Mouse (Mus musculus) heart, embryonic 10.5 days (tissue): ENCODE results near the gene Ptprq. TPM values are rescaled to one million over a fixed set of nuclear protein-coding genes. Genes with fewer than 3 reads are reported as not detected.

Experiments
- DNase-seq: peaks from one replicate; pipeline ENCODE4 v3.0.0-alpha.2; 2017; ENCODE audit warnings: low spot score
- H3K27ac ChIP-seq: fragments of 300-500 bp; sonication (generic); 2 replicates; pipeline ENCODE4 v1.5.1; 2016; ENCODE audit warnings: mild to moderate bottlenecking
- H3K27me3 ChIP-seq: fragments of 300-500 bp; sonication (generic); 2 replicates; pipeline ENCODE4 v1.6.1; 2016; ENCODE audit warnings: mild to moderate bottlenecking; ENCODE audit not compliant: poor library complexity, insufficient read depth, severe bottlenecking
- H3K36me3 ChIP-seq: fragments of 300-500 bp; sonication (generic); 2 replicates; pipeline ENCODE4 v1.6.1; 2016; ENCODE audit warnings: mild to moderate bottlenecking, moderate library complexity
- H3K4me1 ChIP-seq: fragments of 300-500 bp; sonication (generic); 2 replicates; pipeline ENCODE4 v1.6.1; 2016; ENCODE audit warnings: mild to moderate bottlenecking
- H3K4me3 ChIP-seq: fragments of 300-500 bp; sonication (generic); 2 replicates; pipeline ENCODE4 v1.5.1; 2016; ENCODE audit warnings: mild to moderate bottlenecking, moderate library complexity
- H3K9me3 ChIP-seq: fragments of 300-500 bp; sonication (generic); 2 replicates; pipeline ENCODE4 v1.6.1; 2016; ENCODE audit warnings: mild to moderate bottlenecking, moderate library complexity
- WGBS: fragments of 180-500 bp; shearing (Covaris S2); methylation state at CpG from one replicate; pipeline ENCODE4 v1.1.7; 2016; 5-methylcytosine and 5-hydroxymethylcytosine counted together
- polyA plus RNA-seq: library from polyadenylated mRNA; unstranded; fragments of >200 nt; fragmentation: Nextera tagmentation; extraction: Ambion mirVana; gene quantifications from 2 replicates; pipeline ENCODE4 v1.2.1, GENCODE M21; 2016

The Ptprq gene
- polyA plus RNA-seq, 1 experiment from 2014 or later: 0.03 TPM

- Histone ChIP-seq H3K36me3 (no peaks in the 10 kb centered on the region), H3K27ac (no peak overlapping the region), H3K4me1 (no peaks in the 10 kb centered on the region), H3K27me3 (no peaks in the 10 kb centered on the region), H3K4me3 (no peak overlapping the region), H3K9me3 (no peaks in the 10 kb centered on the region)
- WGBS: 67% methylated on average over 2 of the region's 2 CpGs
- DNase-seq: no peak
Measured at GRCm38 (mm10) chr10:107698716-107699115, 21.1 kb downstream of the Ptprq start.

- H3K36me3 ChIP-seq: no peaks in the 10 kb centered on the region
- no peak overlapping the region for H3K27ac ChIP-seq
- no peaks in the 10 kb centered on the region for H3K9me3 ChIP-seq
- H3K4me3 ChIP-seq: no peak overlapping the region
- no peak for DNase-seq
- no peaks in the 10 kb centered on the region for H3K27me3 ChIP-seq
- WGBS: 72% methylated on average over 5 of the region's 5 CpGs
- H3K4me1 ChIP-seq: no peaks in the 10 kb centered on the region
Measured at GRCm38 (mm10) chr10:107697177-107697576, 22.7 kb downstream of the Ptprq start.

DNA sequence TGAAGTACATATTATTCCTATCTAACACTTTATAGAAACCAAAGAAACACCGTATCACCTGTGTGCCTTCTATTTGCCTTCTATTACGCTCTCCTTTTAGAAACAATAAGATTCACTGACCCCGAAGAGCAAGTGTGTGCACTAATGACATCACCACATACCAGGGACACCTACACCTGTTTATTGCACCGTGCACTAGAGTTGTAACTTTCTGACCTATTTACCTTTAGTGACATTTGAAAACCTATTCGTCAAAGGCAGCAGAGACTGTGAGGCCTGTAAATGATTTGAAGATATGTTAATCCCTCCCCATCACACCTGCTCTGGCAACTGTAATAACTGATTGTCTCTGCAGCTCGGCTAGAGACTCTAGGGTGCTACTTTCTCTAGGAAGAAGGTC is 32.5 kb downstream of the Ptprq start:
- WGBS: 65% methylated on average over 6 of the region's 6 CpGs

GRCm38 (mm10) chr10:107675994-107676393 is 43.9 kb downstream of the Ptprq start:
- H3K4me1 ChIP-seq: no peaks in the 10 kb centered on the region
- DNase-seq: no peak
- no peaks in the 10 kb centered on the region for H3K9me3 ChIP-seq
- no peak overlapping the region for H3K4me3 ChIP-seq
- H3K27me3 ChIP-seq: no peaks in the 10 kb centered on the region
- no peak overlapping the region for H3K27ac ChIP-seq
- no peaks in the 10 kb centered on the region for H3K36me3 ChIP-seq
- 54% methylated on average over 1 of the region's 1 CpGs for WGBS

More for the DNA sequence above, 32.5 kb downstream of the Ptprq start:
- H3K27ac ChIP-seq: no peak overlapping the region
- H3K4me3 ChIP-seq: no peak overlapping the region
- no peaks in the 10 kb centered on the region for H3K9me3 ChIP-seq
- no peaks in the 10 kb centered on the region for H3K27me3 ChIP-seq
- DNase-seq: no peak
- no peaks in the 10 kb centered on the region for H3K36me3 ChIP-seq
- H3K4me1 ChIP-seq: no peaks in the 10 kb centered on the region

GRCm38 (mm10) chr10:107668374-107669094 is 51.3 kb downstream of the Ptprq start:
- no peak for DNase-seq
- no peak overlapping the region for H3K4me3 ChIP-seq
- no peaks in the 10 kb centered on the region for H3K9me3 ChIP-seq
- H3K27me3 ChIP-seq: no peaks in the 10 kb centered on the region
- H3K36me3 ChIP-seq: no peaks in the 10 kb centered on the region
- H3K4me1 ChIP-seq: no peaks in the 10 kb centered on the region
- WGBS: 75% methylated on average over 4 of the region's 4 CpGs
- no peak overlapping the region for H3K27ac ChIP-seq

- Histone ChIP-seq H3K4me3 (no peak overlapping the region), H3K36me3 (no peaks in the 10 kb centered on the region), H3K4me1 (no peaks in the 10 kb centered on the region), H3K27me3 (no peaks in the 10 kb centered on the region), H3K9me3 (no peaks in the 10 kb centered on the region), H3K27ac (no peak overlapping the region)
- no peak for DNase-seq
- 77% methylated on average over 5 of the region's 5 CpGs for WGBS
Measured at GRCm38 (mm10) chr10:107662372-107663065, 57.3 kb downstream of the Ptprq start.

DNA sequence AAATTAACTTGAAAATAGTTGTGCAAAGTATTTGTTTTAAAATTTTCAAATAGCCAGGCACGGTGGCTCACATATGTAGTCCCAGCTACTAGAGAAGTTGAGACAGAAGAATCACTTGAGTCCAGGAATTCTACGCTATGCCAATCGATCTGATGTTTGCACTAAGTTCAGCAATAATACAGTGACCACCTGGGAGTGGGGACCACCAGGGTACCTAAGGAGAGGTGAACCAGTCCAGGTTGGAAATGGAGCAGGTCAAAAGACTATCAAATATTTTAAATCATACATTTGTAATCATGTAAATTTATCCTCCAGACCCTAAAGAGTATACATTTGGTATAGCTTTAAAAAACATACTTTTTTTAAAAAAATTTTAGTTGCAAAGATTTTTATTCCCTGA is 57.9 kb downstream of the Ptprq start:
- WGBS: 82% methylated on average over 3 of the region's 3 CpGs
- H3K27me3 ChIP-seq: no peaks in the 10 kb centered on the region
- H3K36me3 ChIP-seq: no peaks in the 10 kb centered on the region
- no peak overlapping the region for H3K4me3 ChIP-seq
- DNase-seq: no peak
- H3K4me1 ChIP-seq: no peaks in the 10 kb centered on the region
- H3K9me3 ChIP-seq: no peaks in the 10 kb centered on the region
- no peak overlapping the region for H3K27ac ChIP-seq

DNA sequence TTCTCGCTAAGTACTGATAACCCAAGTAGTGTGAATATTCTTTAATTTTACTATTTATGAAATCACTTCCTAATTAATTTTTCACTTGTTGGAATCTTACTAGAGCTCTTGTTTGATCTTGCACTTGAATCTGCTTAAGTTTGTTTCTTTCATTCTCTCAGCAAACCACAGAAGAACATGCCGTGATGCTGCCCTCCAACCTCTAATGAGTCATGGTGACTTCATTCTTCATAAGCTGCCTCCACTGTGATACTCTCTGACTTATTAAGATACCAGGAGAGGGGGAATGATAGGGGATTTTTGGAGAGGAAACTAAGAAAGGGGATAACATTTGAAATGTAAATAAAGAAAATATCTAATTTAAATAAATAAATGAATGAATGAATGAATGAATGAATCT is 60.7 kb downstream of the Ptprq start:
- Histone ChIP-seq H3K36me3 (no peaks in the 10 kb centered on the region), H3K27ac (no peak overlapping the region), H3K27me3 (no peaks in the 10 kb centered on the region), H3K9me3 (no peaks in the 10 kb centered on the region), H3K4me3 (no peak overlapping the region), H3K4me1 (no peaks in the 10 kb centered on the region)
- WGBS: 81% methylated on average over 2 of the region's 2 CpGs
- DNase-seq: no peak

- WGBS: 84% methylated on average over 2 of the region's 2 CpGs
- no peak overlapping the region for H3K27ac ChIP-seq
- H3K36me3 ChIP-seq: no peaks in the 10 kb centered on the region
- no peaks in the 10 kb centered on the region for H3K27me3 ChIP-seq
- no peaks in the 10 kb centered on the region for H3K9me3 ChIP-seq
- no peaks in the 10 kb centered on the region for H3K4me1 ChIP-seq
- H3K4me3 ChIP-seq: no peak overlapping the region
- no peak for DNase-seq
Measured at GRCm38 (mm10) chr10:107649687-107650086, 70.2 kb downstream of the Ptprq start.

GRCm38 (mm10) chr10:107628104-107628503 is 91.7 kb downstream of the Ptprq start:
- 71% methylated on average over 3 of the region's 3 CpGs for WGBS
- DNase-seq: no peak
- H3K36me3 ChIP-seq: no peaks in the 10 kb centered on the region
- H3K27ac ChIP-seq: no peak overlapping the region
- no peak overlapping the region for H3K4me3 ChIP-seq
- no peaks in the 10 kb centered on the region for H3K9me3 ChIP-seq
- H3K4me1 ChIP-seq: no peaks in the 10 kb centered on the region
- no peaks in the 10 kb centered on the region for H3K27me3 ChIP-seq

DNA sequence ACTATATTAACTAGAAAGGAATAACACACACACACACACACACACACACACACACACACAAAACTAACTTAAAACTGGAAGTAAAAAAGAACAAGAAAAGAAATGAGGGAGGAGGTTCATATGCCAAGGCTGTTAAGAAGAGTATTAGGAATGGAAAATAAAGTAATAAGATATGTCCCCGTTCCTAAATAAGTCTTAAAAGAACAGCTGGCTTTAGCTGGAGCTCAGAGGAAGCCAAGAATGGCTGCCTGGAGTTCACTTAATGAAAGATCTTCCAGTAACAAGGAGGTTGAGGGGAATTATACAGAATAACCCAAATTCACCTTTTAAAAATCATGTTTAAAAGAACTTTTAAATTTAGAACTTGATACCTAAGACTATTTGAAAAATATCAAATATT is 93.2 kb downstream of the Ptprq start:
- H3K4me3 ChIP-seq: no peak overlapping the region
- H3K27me3 ChIP-seq: no peaks in the 10 kb centered on the region
- no peaks in the 10 kb centered on the region for H3K9me3 ChIP-seq
- H3K36me3 ChIP-seq: no peaks in the 10 kb centered on the region
- no peak for DNase-seq
- no peaks in the 10 kb centered on the region for H3K4me1 ChIP-seq
- whole genome bisulfite sequencing: 65% methylated on average over 1 of the region's 1 CpGs
- no peak overlapping the region for H3K27ac ChIP-seq

- no peaks in the 10 kb centered on the region for H3K4me1 ChIP-seq
- no peak overlapping the region for H3K4me3 ChIP-seq
- no peak overlapping the region for H3K27ac ChIP-seq
- WGBS: 69% methylated on average over 4 of the region's 4 CpGs
- no peaks in the 10 kb centered on the region for H3K36me3 ChIP-seq
- H3K27me3 ChIP-seq: no peaks in the 10 kb centered on the region
- no peak for DNase-seq
- no peaks in the 10 kb centered on the region for H3K9me3 ChIP-seq
Measured at GRCm38 (mm10) chr10:107624211-107624610, 95.6 kb downstream of the Ptprq start.

DNA sequence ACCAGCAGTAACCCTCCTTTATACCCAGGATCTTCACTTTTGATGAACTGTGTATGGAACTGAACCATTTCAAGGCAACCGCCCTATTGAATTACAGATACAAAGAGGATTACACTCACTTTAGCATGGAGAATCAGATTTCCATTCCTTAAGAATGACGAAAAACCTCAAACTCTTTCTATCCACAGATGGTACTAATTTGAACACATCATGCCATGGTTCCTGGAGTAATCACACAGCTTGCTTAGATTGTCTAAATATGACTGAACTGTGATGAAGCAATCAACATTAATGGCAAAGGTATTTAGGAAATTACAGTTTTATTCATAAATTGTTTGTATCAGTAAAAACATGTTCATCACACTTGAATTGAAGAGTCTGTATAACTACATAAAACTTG is 104.4 kb downstream of the Ptprq start:
- Histone ChIP-seq H3K36me3 (no peaks in the 10 kb centered on the region), H3K27ac (no peak overlapping the region), H3K4me1 (no peaks in the 10 kb centered on the region), H3K27me3 (no peaks in the 10 kb centered on the region), H3K9me3 (no peaks in the 10 kb centered on the region), H3K4me3 (no peak overlapping the region)
- DNase-seq: no peak
- 84% methylated on average over 2 of the region's 2 CpGs for WGBS
